Mouse (Mus musculus) E14TG2a.4 (cell line): ENCODE measurements around the gene Slc25a12.

Experiments
- CTCF ChIP-seq: conservative IDR thresholded peaks from 2 replicates; pipeline ENCODE4 v1.5.1; 2014; ENCODE audit warnings: low read length
- POU5F1 ChIP-seq: IDR thresholded peaks from 2 replicates; pipeline ENCODE4 v1.6.1; 2014; ENCODE audit warnings: low read length, borderline replicate concordance

DNA sequence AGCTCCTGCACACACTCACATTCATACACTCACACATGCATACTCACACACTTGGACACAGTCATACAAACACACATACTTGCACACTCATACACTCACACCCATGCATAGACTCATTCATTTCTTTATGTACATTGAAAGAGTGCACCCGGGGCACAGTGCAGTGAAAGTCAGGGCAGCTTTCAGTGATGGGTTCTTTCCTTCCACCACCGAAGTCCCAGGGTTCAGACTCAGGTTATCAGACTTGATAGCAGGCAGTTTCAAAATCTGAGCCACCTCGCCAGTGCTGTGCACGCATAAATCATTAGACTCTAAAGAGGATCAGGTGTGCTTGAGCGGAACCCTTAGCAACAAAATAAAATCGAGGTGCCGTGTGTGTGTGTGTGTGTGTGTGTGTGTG, 17.4 kb downstream of the Slc25a12 start:
- no peak for TF ChIP-seq CTCF
- TF ChIP-seq POU5F1 = no peak
